Mouse (Mus musculus) central nervous system, embryonic 11.5 days (tissue): ENCODE measurements around the gene Gm28308. TPM values are rescaled to one million over a fixed set of nuclear protein-coding genes. Genes with fewer than 3 reads are reported as not detected.

Source experiments
- polyA plus RNA-seq: library from polyadenylated mRNA; depleted of rRNA; stranded (reverse); fragments of >200 nt; gene quantifications from 2 replicates; pipeline ENCODE4 v1.2.3, GENCODE M21; 2012; rRNA removed

Gm28308 gene
- polyA plus RNA-seq, 1 experiment, result not detected

Other genes with a start within 250 kb of the Gm28308 start
- 6.7 and 17.4 TPM in 2 replicates for gene Skap2, start 200.8 kb downstream of the Gm28308 start, polyA plus RNA-seq
- 0.35 and 2.5 TPM in 2 replicates for gene Hoxa1, start 55.0 kb downstream of the Gm28308 start, polyA plus RNA-seq
- 0.83 and 15.3 TPM in 2 replicates for gene Hoxa2, start 48.5 kb downstream of the Gm28308 start, polyA plus RNA-seq
- gene 5730596B20Rik, start 35.8 kb downstream of the Gm28308 start, polyA plus RNA-seq, result 0.07 and 1.5 TPM in 2 replicates
- 0.85 and 13.1 TPM in 2 replicates for gene Hoxa4, start 21.6 kb downstream of the Gm28308 start, polyA plus RNA-seq
- 1.9 and 37.9 TPM in 2 replicates for gene Hoxa5, start 8.8 kb downstream of the Gm28308 start, polyA plus RNA-seq
- 0.10 and 10.2 TPM in 2 replicates for gene Hoxa6, start 4.6 kb downstream of the Gm28308 start, polyA plus RNA-seq
- 1.2 and 20.2 TPM in 2 replicates for gene Hoxa3, start within 50 bp of the Gm28308 start, polyA plus RNA-seq
- 0.77 and 23.7 TPM in 2 replicates for gene Hoxa7, start 8.5 kb upstream of the Gm28308 start, polyA plus RNA-seq
- gene Hoxa9, start 17.8 kb upstream of the Gm28308 start, polyA plus RNA-seq, result 1.2 and 40.0 TPM in 2 replicates
- gene Hoxa10, start 27.5 kb upstream of the Gm28308 start, polyA plus RNA-seq, result 0.36 and 24.7 TPM in 2 replicates
- gene Hoxa11, start 32.5 kb upstream of the Gm28308 start, polyA plus RNA-seq, result 0.04 and 4.8 TPM in 2 replicates
- 0.05 and 2.5 TPM in 2 replicates for gene Hoxa13, start 47.5 kb upstream of the Gm28308 start, polyA plus RNA-seq
- gene Evx1, start 100.2 kb upstream of the Gm28308 start, polyA plus RNA-seq, result 1.4 and 2.0 TPM in 2 replicates